Mouse (Mus musculus): ENCODE results near the gene Uba3. TPM values are rescaled to one million over a fixed set of nuclear protein-coding genes. Genes with fewer than 3 reads are reported as not detected.

Uba3 gene
- polyA plus RNA-seq, 1 experiment from 2014 or later, result 97.9 TPM

DNA sequence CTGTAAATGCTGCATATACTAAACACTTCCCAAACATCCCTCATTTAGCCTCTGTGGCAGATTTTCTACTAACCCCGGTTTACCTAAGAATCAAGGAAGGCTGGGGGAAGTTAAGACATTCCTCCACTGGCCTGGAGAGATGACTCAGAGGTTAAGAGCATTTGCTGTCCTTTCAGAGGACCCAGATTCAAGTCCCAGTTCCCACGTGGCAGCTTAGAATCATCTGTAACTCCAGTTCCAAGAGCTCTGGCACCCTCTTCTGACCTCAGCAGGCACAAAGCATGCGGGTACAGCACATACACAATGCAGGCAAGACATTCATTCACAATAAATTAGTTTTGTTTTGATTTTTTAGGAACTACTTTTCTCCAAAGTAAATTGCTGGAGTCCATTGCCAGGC is 3.8 kb upstream of the Uba3 start:
- H3K36me3 ChIP-seq (ENCODE audit: poor library complexity, severe bottlenecking), result no peaks in the 10 kb centered on the region
- no peak overlapping the region for H3K27ac ChIP-seq
- no peak overlapping the region for H3K9ac ChIP-seq
- no peak for ATAC-seq
- peaks cover 27% of the 10 kb centered on the region for H3K4me1 ChIP-seq
- no peaks in the 10 kb centered on the region for H3K27me3 ChIP-seq
- WGBS, result 39% methylated on average over 3 of the region's 3 CpGs
- no peaks in the 10 kb centered on the region for H3K9me3 ChIP-seq (replicated peaks)
- no peak overlapping the region for H3K4me2 ChIP-seq
- H3K4me3 ChIP-seq, result no peak overlapping the region

DNA sequence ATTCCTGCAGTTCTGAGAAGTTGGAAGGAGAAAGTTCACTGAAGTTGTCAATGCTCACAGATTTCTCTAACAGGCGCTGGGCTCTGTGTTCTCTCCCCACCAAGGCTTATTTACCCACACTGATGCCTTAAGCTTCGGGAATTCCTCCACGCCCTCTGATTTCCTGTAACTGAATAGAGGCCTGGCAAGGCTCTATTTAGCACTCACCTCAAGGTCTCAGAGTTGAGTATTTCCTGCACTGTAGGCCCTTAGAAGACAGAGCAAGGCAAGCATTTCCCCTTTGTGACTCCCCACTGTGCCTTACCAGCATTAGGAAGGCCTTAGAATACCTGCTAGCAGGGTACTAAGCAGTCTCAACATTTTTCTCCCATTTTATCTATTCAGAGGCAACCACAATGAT is 3.0 kb upstream of the Uba3 start:
- ATAC-seq, result no peak

GRCm38 (mm10) chr6:97207085-97207484 is 1.6 kb upstream of the Uba3 start:
- 86% methylated on average over 4 of the region's 4 CpGs for WGBS
- ATAC-seq, result no peak
- Histone ChIP-seq H3K4me2 (no peak overlapping the region), H3K27ac (no peak overlapping the region), H3K36me3 (ENCODE audit: poor library complexity, severe bottlenecking) (no peaks in the 10 kb centered on the region), H3K4me3 (no peak overlapping the region), H3K4me1 (peaks cover 28% of the 10 kb centered on the region), H3K9me3 (replicated peaks) (no peaks in the 10 kb centered on the region), H3K9ac (no peak overlapping the region), H3K27me3 (no peaks in the 10 kb centered on the region)

More for the DNA sequence above, 3.0 kb upstream of the Uba3 start:
- WGBS, result 32% methylated on average over 3 of the region's 3 CpGs
- Histone ChIP-seq H3K9ac (no peak overlapping the region), H3K27me3 (no peaks in the 10 kb centered on the region), H3K4me2 (no peak overlapping the region), H3K27ac (no peak overlapping the region), H3K9me3 (replicated peaks) (no peaks in the 10 kb centered on the region), H3K36me3 (ENCODE audit: poor library complexity, severe bottlenecking) (no peaks in the 10 kb centered on the region), H3K4me3 (no peak overlapping the region), H3K4me1 (peaks cover 33% of the 10 kb centered on the region)

DNA sequence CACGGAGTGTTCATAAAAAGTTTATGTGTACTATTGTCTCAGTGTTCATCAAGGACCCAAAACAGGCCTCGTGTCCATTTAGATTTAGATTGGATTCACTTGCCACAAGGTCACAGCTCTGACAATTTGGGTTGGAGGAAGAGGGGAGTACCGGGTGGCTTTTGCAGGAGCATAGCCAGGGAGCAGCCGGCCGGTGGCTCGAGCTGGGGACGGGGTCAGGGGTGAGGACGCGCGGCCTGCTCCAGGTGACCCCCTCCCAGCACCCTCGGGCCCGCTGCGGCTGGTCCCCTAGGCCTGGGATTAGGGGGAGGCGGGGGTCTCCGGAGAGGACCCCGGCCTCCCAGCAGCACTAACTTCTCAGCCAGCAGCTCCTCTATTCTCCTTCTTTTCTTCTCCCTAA is 495 bp downstream of the Uba3 start:
- WGBS, result 0% methylated on average over 15 of the region's 16 CpGs
- Histone ChIP-seq H3K9me3 (replicated peaks) (no peaks in the 10 kb centered on the region), H3K4me2 (peak overlapping the region; percentile 76), H3K36me3 (ENCODE audit: poor library complexity, severe bottlenecking) (0 out of 2 replicates have a peak, but pooled peaks cover 2% of the 10 kb centered on the region), H3K4me3 (peak overlapping the region; percentile 97), H3K4me1 (peaks cover 19% of the 10 kb centered on the region), H3K27ac (peak overlapping the region; percentile 86), H3K9ac (peak overlapping the region; percentile 98), H3K27me3 (no peaks in the 10 kb centered on the region)
- ATAC-seq, result peak; percentile 48

- 19% methylated on average over 9 of the region's 9 CpGs for WGBS
- peak overlapping the region; percentile 98 for H3K9ac ChIP-seq
- no peaks in the 10 kb centered on the region for H3K9me3 ChIP-seq (replicated peaks)
- 0 out of 2 replicates have a peak, but pooled peaks cover 2% of the 10 kb centered on the region for H3K36me3 ChIP-seq (ENCODE audit: poor library complexity, severe bottlenecking)
- no peaks in the 10 kb centered on the region for H3K27me3 ChIP-seq
- peaks cover 19% of the 10 kb centered on the region for H3K4me1 ChIP-seq
- H3K4me2 ChIP-seq, result peak overlapping the region; percentile 76
- H3K4me3 ChIP-seq, result peak overlapping the region; percentile 97
- ATAC-seq, result no peak
- H3K27ac ChIP-seq, result no peak overlapping the region
Measured at GRCm38 (mm10) chr6:97204252-97204869, 1.1 kb downstream of the Uba3 start.

DNA sequence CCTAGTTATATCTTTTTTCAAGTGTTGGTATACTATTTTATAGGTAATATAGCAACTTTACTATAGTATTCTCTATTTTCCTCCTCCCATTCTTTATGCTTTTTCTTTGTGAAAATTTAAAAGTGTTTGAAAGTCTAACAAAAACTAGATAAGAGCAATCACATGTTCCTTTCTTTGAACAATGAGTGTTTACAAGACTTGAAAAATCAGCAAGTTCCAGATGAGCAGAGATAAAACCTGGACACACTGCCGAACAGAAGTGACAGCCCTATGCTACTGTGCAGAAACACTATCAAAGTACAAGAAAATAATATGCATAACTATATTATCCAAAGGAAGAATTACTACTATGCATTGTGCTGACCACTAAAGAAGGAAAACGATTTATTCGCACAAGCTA is 3.0 kb downstream of the Uba3 start:
- Histone ChIP-seq H3K4me2 (no peak overlapping the region), H3K4me1 (peaks cover 19% of the 10 kb centered on the region), H3K9ac (no peak overlapping the region), H3K27me3 (no peaks in the 10 kb centered on the region), H3K36me3 (ENCODE audit: poor library complexity, severe bottlenecking) (peaks cover 12% of the 10 kb centered on the region), H3K9me3 (replicated peaks) (no peaks in the 10 kb centered on the region), H3K27ac (no peak overlapping the region), H3K4me3 (no peak overlapping the region)
- no peak for ATAC-seq
- 95% methylated on average over 3 of the region's 3 CpGs for WGBS

- no peak overlapping the region for H3K4me2 ChIP-seq
- ATAC-seq, result no peak
Measured at GRCm38 (mm10) chr6:97200437-97200836, 5.0 kb downstream of the Uba3 start.

DNA sequence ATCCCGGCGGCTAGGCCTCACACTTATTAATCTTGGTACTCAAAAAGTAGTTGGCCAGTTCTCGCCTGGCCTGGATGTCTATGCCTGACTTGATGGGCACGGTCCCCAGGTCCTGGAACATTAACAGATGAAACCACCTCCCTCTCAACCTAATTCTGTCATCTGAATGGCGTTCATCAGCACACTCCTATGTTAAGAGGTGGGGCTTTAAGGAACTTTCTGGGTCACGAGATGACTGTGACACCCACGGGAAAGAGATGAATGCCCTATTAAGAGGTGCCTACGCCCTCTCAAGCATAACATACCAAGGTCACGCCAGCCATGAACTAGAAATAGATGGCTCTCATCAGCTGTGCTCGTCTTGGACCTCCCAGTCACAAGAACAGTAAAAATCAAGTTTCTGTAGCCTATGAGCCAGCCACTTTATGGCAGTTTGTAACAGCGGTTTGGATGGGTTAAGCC is 26.0 kb downstream of the Uba3 start:
- H3K4me2 ChIP-seq, result peak overlapping the region; percentile 63
- peak; percentile 59 for ATAC-seq
- H3K27me3 ChIP-seq, result no peaks in the 10 kb centered on the region
- H3K9me3 ChIP-seq (replicated peaks), result no peaks in the 10 kb centered on the region
- 16% methylated on average over 11 of the region's 11 CpGs for WGBS
- peak overlapping the region; percentile 95 for H3K9ac ChIP-seq
- H3K27ac ChIP-seq, result peak overlapping the region; percentile 88
- H3K36me3 ChIP-seq (ENCODE audit: poor library complexity, severe bottlenecking), result peaks cover 27% of the 10 kb centered on the region
- peak overlapping the region; percentile 92 for H3K4me3 ChIP-seq
- peaks cover 19% of the 10 kb centered on the region for H3K4me1 ChIP-seq

More at GRCm38 (mm10) chr6:97200437-97200836, 5.0 kb downstream of the Uba3 start:
- H3K27me3 ChIP-seq, result no peaks in the 10 kb centered on the region
- 65% methylated on average over 3 of the region's 3 CpGs for WGBS
- H3K9me3 ChIP-seq (replicated peaks), result no peaks in the 10 kb centered on the region
- peaks cover 31% of the 10 kb centered on the region for H3K36me3 ChIP-seq (ENCODE audit: poor library complexity, severe bottlenecking)
- no peak overlapping the region for H3K27ac ChIP-seq
- H3K9ac ChIP-seq, result no peak overlapping the region
- peaks cover 19% of the 10 kb centered on the region for H3K4me1 ChIP-seq
- no peak overlapping the region for H3K4me3 ChIP-seq

- ATAC-seq, result peak; percentile 98
- H3K4me1 ChIP-seq, result peaks cover 19% of the 10 kb centered on the region
- no peaks in the 10 kb centered on the region for H3K9me3 ChIP-seq (replicated peaks)
- H3K36me3 ChIP-seq (ENCODE audit: poor library complexity, severe bottlenecking), result peaks cover 23% of the 10 kb centered on the region
- WGBS, result under 1% methylated on average over 62 of the region's 80 CpGs
- no peaks in the 10 kb centered on the region for H3K27me3 ChIP-seq
- peak within 1 kb of the TSS; percentile 92 for H3K4me3 ChIP-seq
- H3K27ac ChIP-seq, result peak within 1 kb of the TSS; percentile 88
- peak within 1 kb of the TSS; percentile 63 for H3K4me2 ChIP-seq
- peak within 1 kb of the TSS; percentile 95 for H3K9ac ChIP-seq
Measured at GRCm38 (mm10) chr6:97178491-97179366, 26.7 kb downstream of the Uba3 start, which contains the start of gene Tmf1. Gene Tmf1, minus strand, starts transcription at chr6:97179122.

DNA sequence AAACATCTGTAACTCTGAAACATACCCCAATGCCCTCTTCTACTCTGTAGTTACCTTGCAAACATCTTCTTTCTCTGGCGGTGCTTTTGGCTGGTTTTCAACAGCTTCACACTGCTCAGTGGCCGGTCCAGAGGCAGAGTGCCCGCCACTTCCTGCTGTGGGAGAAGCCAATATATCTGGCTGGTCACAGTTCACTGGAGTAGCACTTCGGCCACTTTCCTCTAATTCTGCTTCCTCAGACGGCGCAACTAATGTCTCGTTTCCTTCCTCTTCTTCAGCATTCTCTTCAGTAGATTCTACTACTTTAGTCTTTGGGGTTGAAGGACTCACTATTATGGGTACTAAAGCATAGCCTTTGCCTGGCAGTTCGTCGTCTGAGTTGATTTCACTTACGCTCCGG is 29.7 kb downstream of the Uba3 start:
- Histone ChIP-seq H3K27ac (no peak overlapping the region), H3K9me3 (replicated peaks) (no peaks in the 10 kb centered on the region), H3K4me2 (no peak overlapping the region), H3K27me3 (no peaks in the 10 kb centered on the region), H3K4me1 (peaks cover 19% of the 10 kb centered on the region), H3K9ac (no peak overlapping the region), H3K4me3 (no peak overlapping the region), H3K36me3 (ENCODE audit: poor library complexity, severe bottlenecking) (peaks cover 36% of the 10 kb centered on the region)
- ATAC-seq, result no peak
- 91% methylated on average over 11 of the region's 11 CpGs for WGBS

DNA sequence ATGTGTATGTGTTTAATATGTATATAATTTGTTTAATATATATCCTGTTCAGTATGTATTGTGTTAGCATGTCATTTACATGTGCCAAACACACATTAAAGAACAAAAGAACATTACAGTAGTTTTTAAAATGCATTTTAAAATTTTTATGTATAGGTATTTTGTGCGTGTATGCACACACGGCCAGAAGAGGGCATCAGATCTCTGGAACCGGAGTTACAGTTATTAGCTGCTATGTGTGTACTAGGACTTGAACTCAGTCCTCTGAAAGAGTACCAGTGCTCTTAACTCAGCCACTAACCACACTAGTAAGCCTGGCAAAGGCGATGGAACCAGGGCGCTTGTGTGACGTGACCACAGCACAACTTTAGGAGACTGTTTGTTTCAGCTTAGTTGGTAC is 55.3 kb downstream of the Uba3 start:
- Histone ChIP-seq H3K9ac (no peak overlapping the region), H3K4me1 (peaks cover 22% of the 10 kb centered on the region), H3K9me3 (replicated peaks) (no peaks in the 10 kb centered on the region), H3K27me3 (0 out of 2 replicates have a peak, but pooled peaks cover 4% of the 10 kb centered on the region), H3K36me3 (ENCODE audit: poor library complexity, severe bottlenecking) (no peaks in the 10 kb centered on the region), H3K27ac (no peak overlapping the region), H3K4me3 (no peak overlapping the region), H3K4me2 (no peak overlapping the region)
- no peak for ATAC-seq
- WGBS, result 85% methylated on average over 6 of the region's 6 CpGs

- ATAC-seq, result no peak
- no peaks in the 10 kb centered on the region for H3K9me3 ChIP-seq (replicated peaks)
- H3K4me1 ChIP-seq, result peaks cover 22% of the 10 kb centered on the region
- WGBS, result 90% methylated on average over 2 of the region's 2 CpGs
- H3K4me3 ChIP-seq, result no peak overlapping the region
- H3K27me3 ChIP-seq, result 0 out of 2 replicates have a peak, but pooled peaks cover 4% of the 10 kb centered on the region
- H3K9ac ChIP-seq, result no peak overlapping the region
- H3K27ac ChIP-seq, result no peak overlapping the region
- no peak overlapping the region for H3K4me2 ChIP-seq
- H3K36me3 ChIP-seq (ENCODE audit: poor library complexity, severe bottlenecking), result no peaks in the 10 kb centered on the region
Measured at GRCm38 (mm10) chr6:97149721-97150120, 55.7 kb downstream of the Uba3 start.

Data from forebrain, embryonic 13.5 days (tissue).